Comparison of ENCODE assay signal across 7 mouse cellular contexts in genomic region chrX:74330166-74330930, GRCm38 (mm10). TPM values are rescaled to one million over a fixed set of nuclear protein-coding genes. Genes with fewer than 3 reads are reported as not detected.
DNase-seq lines count a peak whose midpoint lies in the region; ATAC-seq and TF ChIP-seq lines count a peak whose summit lies in the region.

No protein-coding gene starts in this region.

- H3K27ac ChIP-seq in lung, embryonic 16.5 days (ENCODE audit: low read length), result no peak overlapping the region
- H3K27ac ChIP-seq in embryonic facial prominence, embryonic 14.5 days (replicated peaks; ENCODE audit: low read depth, low read length), result 0 out of 2 replicates have a peak overlapping the region, but pooled peaks have one; percentile 3
- no peak overlapping the region for H3K27ac ChIP-seq in limb, embryonic 12.5 days

- peak overlapping the region; percentile 80 for H3K4me2 ChIP-seq in lung, embryonic 16.5 days (ENCODE audit: low read depth, low read length)
- H3K4me2 ChIP-seq in embryonic facial prominence, embryonic 14.5 days (ENCODE audit: low read depth, low read length), result peak overlapping the region; percentile 65
- peak overlapping the region; percentile 66 for H3K4me2 ChIP-seq in limb, embryonic 12.5 days

- 28% methylated on average over 2 of the region's 2 CpGs for WGBS in lung, embryonic 16.5 days
- WGBS in lung, adult 2 months, result 37% methylated on average over 2 of the region's 2 CpGs
- WGBS in embryonic facial prominence, embryonic 14.5 days, result 45% methylated on average over 2 of the region's 2 CpGs
- 49% methylated on average over 2 of the region's 2 CpGs for WGBS in limb, embryonic 12.5 days

- no peak overlapping the region for H3K4me3 ChIP-seq in lung, embryonic 16.5 days (ENCODE audit: low read length)
- no peak overlapping the region for H3K4me3 ChIP-seq in lung, adult 2 months (replicated peaks; ENCODE audit: extremely low read depth, low read depth, low read length)
- peak overlapping the region; percentile 52 for H3K4me3 ChIP-seq in embryonic facial prominence, embryonic 14.5 days (ENCODE audit: low read depth, low read length)
- peak overlapping the region; percentile 49 for H3K4me3 ChIP-seq in limb, embryonic 12.5 days (replicated peaks)

- H3K36me3 ChIP-seq in lung, embryonic 16.5 days (ENCODE audit: control insufficient read depth, insufficient read depth, low read length), result no peaks in the 10 kb centered on the region
- peaks cover 18% of the 10 kb centered on the region; the same call in 1 of the 2 replicates for H3K36me3 ChIP-seq in embryonic facial prominence, embryonic 14.5 days (ENCODE audit: control insufficient read depth, insufficient read depth, low read length)
- peaks cover 34% of the 10 kb centered on the region for H3K36me3 ChIP-seq in limb, embryonic 12.5 days

- H3K4me1 ChIP-seq in lung, embryonic 16.5 days (replicated peaks; ENCODE audit: control insufficient read depth, insufficient read depth, low read length), result no peaks in the 10 kb centered on the region
- no peaks in the 10 kb centered on the region for H3K4me1 ChIP-seq in lung, adult 2 months (ENCODE audit: control insufficient read depth, insufficient read depth, low read length)
- H3K4me1 ChIP-seq in embryonic facial prominence, embryonic 14.5 days (ENCODE audit: control insufficient read depth, insufficient read depth, low read length), result peaks cover 3% of the 10 kb centered on the region; the same call in 1 of the 2 replicates
- H3K4me1 ChIP-seq in limb, embryonic 12.5 days (replicated peaks), result no peaks in the 10 kb centered on the region; the same call in none of the 2 replicates

- TF ChIP-seq CTCF in lung, adult 2 months (IDR thresholded peaks at IDR 0.05; ENCODE audit: insufficient read depth, low read length), result no peak

- DNase-seq in lung, adult 2 months, result no peak
- peak; percentile 60 for DNase-seq in embryonic facial prominence, embryonic 14.5 days (ENCODE audit: low spot score)
- DNase-seq in adrenal gland, adult 2 months, result no peak
- no peak for DNase-seq in layer of hippocampus, adult 11-12 months (ENCODE audit: low spot score)
- no peak for DNase-seq in lung, postnatal 4 days

- no peak for TF ChIP-seq POLR2A in lung, adult 2 months (IDR thresholded peaks at IDR 0.05; ENCODE audit: borderline replicate concordance, extremely low read depth, low read depth, low read length)

- peak overlapping the region; percentile 75 for H3K9ac ChIP-seq in lung, embryonic 16.5 days (ENCODE audit: low read length)
- peak overlapping the region; percentile 70 for H3K9ac ChIP-seq in embryonic facial prominence, embryonic 14.5 days (ENCODE audit: low read depth, low read length)
- H3K9ac ChIP-seq in limb, embryonic 12.5 days (replicated peaks), result peak overlapping the region; percentile 60; the same call in 1 of the 2 replicates

- no peak for ATAC-seq in lung, embryonic 16.5 days (ENCODE audit: low read depth)
- ATAC-seq in embryonic facial prominence, embryonic 14.5 days (ENCODE audit: low read depth), result no peak
- no peak for ATAC-seq in limb, embryonic 12.5 days (ENCODE audit: insufficient number of reproducible peaks, insufficient read depth, low FRiP score, low TSS enrichment, low read depth)

- H3K27me3 ChIP-seq in lung, embryonic 16.5 days (ENCODE audit: control insufficient read depth, insufficient read depth, low read depth, low read length), result no peaks in the 10 kb centered on the region
- no peaks in the 10 kb centered on the region for H3K27me3 ChIP-seq in embryonic facial prominence, embryonic 14.5 days (replicated peaks; ENCODE audit: control insufficient read depth, insufficient read depth, low read length)
- H3K27me3 ChIP-seq in limb, embryonic 12.5 days, result no peaks in the 10 kb centered on the region

- no peaks in the 10 kb centered on the region for H3K9me3 ChIP-seq in lung, embryonic 16.5 days (ENCODE audit: control insufficient read depth, low read length)
- H3K9me3 ChIP-seq in embryonic facial prominence, embryonic 14.5 days (ENCODE audit: control insufficient read depth, low read length), result no peaks in the 10 kb centered on the region
- H3K9me3 ChIP-seq in limb, embryonic 12.5 days, result no peaks in the 10 kb centered on the region

RNA-seq across cellular contexts. Expression of gene Plxna3, which starts 1.5 kb away (rescaled TPM):
- 7.5 and 9.9 TPM in 2 replicates for polyA plus RNA-seq in lung, embryonic 16.5 days (2015; fragmentation: Nextera tagmentation; extraction: Ambion mirVana)
- polyA plus RNA-seq in lung, adult 2 months (2012; rRNA removed), result 12.9 and 14.5 TPM in 2 replicates
- 18.0 and 19.7 TPM in 2 replicates for polyA plus RNA-seq in embryonic facial prominence, embryonic 14.5 days (2014; fragmentation: Nextera tagmentation; extraction: Ambion mirVana)
- polyA plus RNA-seq in limb, embryonic 12.5 days (2016; fragmentation: Nextera tagmentation; extraction: Ambion mirVana), result 27.1 and 27.3 TPM in 2 replicates
- 10 to 100 TPM in 1 of 2 experiments, 1 to 10 TPM in 1; 7.2 to 12.0 TPM for total RNA-seq in adrenal gland, adult 2 months (2021)
- polyA plus RNA-seq in adrenal gland, adult 2 months (2012; rRNA removed), result 13.5 and 19.9 TPM in 2 replicates

RNA-seq across cellular contexts. Expression of gene Fam50a, which starts 17.5 kb away (rescaled TPM):
- polyA plus RNA-seq in lung, embryonic 16.5 days (2015; fragmentation: Nextera tagmentation; extraction: Ambion mirVana), result 64.9 and 65.6 TPM in 2 replicates
- polyA plus RNA-seq in lung, adult 2 months (2012; rRNA removed), result 11.1 and 12.9 TPM in 2 replicates
- 45.6 and 47.9 TPM in 2 replicates for polyA plus RNA-seq in embryonic facial prominence, embryonic 14.5 days (2014; fragmentation: Nextera tagmentation; extraction: Ambion mirVana)
- 68.1 and 73.2 TPM in 2 replicates for polyA plus RNA-seq in limb, embryonic 12.5 days (2016; fragmentation: Nextera tagmentation; extraction: Ambion mirVana)
- 10 to 100 TPM; 61.5 to 87.6 TPM for total RNA-seq in adrenal gland, adult 2 months (2021)
- polyA plus RNA-seq in adrenal gland, adult 2 months (2012; rRNA removed), result 23.8 and 28.3 TPM in 2 replicates

RNA-seq across cellular contexts. Expression of gene Lage3, which starts 23.1 kb away (rescaled TPM):
- 109 and 117 TPM in 2 replicates for polyA plus RNA-seq in lung, embryonic 16.5 days (2015; fragmentation: Nextera tagmentation; extraction: Ambion mirVana)
- 31.8 and 42.1 TPM in 2 replicates for polyA plus RNA-seq in lung, adult 2 months (2012; rRNA removed)
- 94.0 and 104 TPM in 2 replicates for polyA plus RNA-seq in embryonic facial prominence, embryonic 14.5 days (2014; fragmentation: Nextera tagmentation; extraction: Ambion mirVana)
- 107 and 122 TPM in 2 replicates for polyA plus RNA-seq in limb, embryonic 12.5 days (2016; fragmentation: Nextera tagmentation; extraction: Ambion mirVana)
- 10 to 100 TPM; 47.4 to 56.2 TPM for total RNA-seq in adrenal gland, adult 2 months (2021)
- polyA plus RNA-seq in adrenal gland, adult 2 months (2012; rRNA removed), result 31.4 and 44.2 TPM in 2 replicates

RNA-seq across cellular contexts. Expression of gene Gdi1, which starts 25.6 kb away (rescaled TPM):
- polyA plus RNA-seq in lung, embryonic 16.5 days (2015; fragmentation: Nextera tagmentation; extraction: Ambion mirVana), result 204 and 211 TPM in 2 replicates
- 143 and 212 TPM in 2 replicates for polyA plus RNA-seq in lung, adult 2 months (2012; rRNA removed)
- polyA plus RNA-seq in embryonic facial prominence, embryonic 14.5 days (2014; fragmentation: Nextera tagmentation; extraction: Ambion mirVana), result 156 and 180 TPM in 2 replicates
- 228 and 276 TPM in 2 replicates for polyA plus RNA-seq in limb, embryonic 12.5 days (2016; fragmentation: Nextera tagmentation; extraction: Ambion mirVana)
- total RNA-seq in adrenal gland, adult 2 months (2021), result 100 to 1,000 TPM; 252 TPM
- 160 and 195 TPM in 2 replicates for polyA plus RNA-seq in adrenal gland, adult 2 months (2012; rRNA removed)

RNA-seq across cellular contexts. Expression of gene Atp6ap1, which starts 33.5 kb away (rescaled TPM):
- 141 and 153 TPM in 2 replicates for polyA plus RNA-seq in lung, embryonic 16.5 days (2015; fragmentation: Nextera tagmentation; extraction: Ambion mirVana)
- 413 and 452 TPM in 2 replicates for polyA plus RNA-seq in lung, adult 2 months (2012; rRNA removed)
- 138 and 143 TPM in 2 replicates for polyA plus RNA-seq in embryonic facial prominence, embryonic 14.5 days (2014; fragmentation: Nextera tagmentation; extraction: Ambion mirVana)
- 94.8 and 106 TPM in 2 replicates for polyA plus RNA-seq in limb, embryonic 12.5 days (2016; fragmentation: Nextera tagmentation; extraction: Ambion mirVana)
- 100 to 1,000 TPM; 262 to 281 TPM for total RNA-seq in adrenal gland, adult 2 months (2021)
- 358 and 481 TPM in 2 replicates for polyA plus RNA-seq in adrenal gland, adult 2 months (2012; rRNA removed)

Comparison
In these comparisons a context has a peak if more than half of its experiments do, and no peak if none do; other contexts are left out.
1. H3K4me3 ChIP-seq: peak in embryonic facial prominence, embryonic 14.5 days (single experiment) and limb, embryonic 12.5 days (single experiment); none in lung, embryonic 16.5 days (single experiment) and lung, adult 2 months (single experiment).
2. Peak in every context shown above with its lines, with median percentiles within 50 percentile points of each other: H3K4me2 ChIP-seq and H3K9ac ChIP-seq.